Mouse (Mus musculus): Measurements from ENCODE around the gene Zfp958. TPM values are rescaled to one million over a fixed set of nuclear protein-coding genes. Genes with fewer than 3 reads are reported as not detected.
A peak's percentile ranks its signal among the peaks of the same experiment; 100 is the strongest.
"Not testable (repeated sequence)": the region's sequence is repeated elsewhere in the genome, so short reads cannot be mapped to it uniquely, and the experiment has no call there.

The Zfp958 gene
- total and polyA plus RNA-seq, 3 experiments = 0.94 to 10.0 (median 6.8) TPM

GRCm38 (mm10) chr8:4588165-4589000 is 24.6 kb upstream of the Zfp958 start:
- H3K36me3 ChIP-seq (ENCODE audit: control insufficient read depth, insufficient read depth, low read length) = no peaks in the 10 kb centered on the region
- H3K27me3 ChIP-seq (ENCODE audit: control insufficient read depth, insufficient read depth, low read length) = no peaks in the 10 kb centered on the region
- DNase-seq = peak; percentile 8 to 23
- H3K79me2 ChIP-seq (replicated peaks; ENCODE audit: control insufficient read depth, insufficient read depth, low read length) = no peaks in the 10 kb centered on the region
- 37% methylated on average over 9 of the region's 9 CpGs for WGBS
- no peak overlapping the region for H3K27ac ChIP-seq
- H3K4me1 ChIP-seq (ENCODE audit: control insufficient read depth, insufficient read depth, low read length) = no peaks in the 10 kb centered on the region
- TF ChIP-seq CTCF (IDR thresholded peaks at IDR 0.05) = peak; percentile 93
- no peak for TF ChIP-seq EP300 (IDR thresholded peaks at IDR 0.05; ENCODE audit: insufficient read depth, low read depth, low read length)
- H3K9ac ChIP-seq (ENCODE audit: low read depth, low read length) = no peak overlapping the region
- no peak overlapping the region for H3K4me3 ChIP-seq
- intact Hi-C loops (cut with DNase I) = loop anchor here (1.0 to 5.0 kb wide), 2 partner anchors 175 to 446 kb away; no protein-coding TSS in a partner anchor

- intact Hi-C loops (cut with DNase I) = no loop called here
- Histone ChIP-seq H3K9ac (ENCODE audit: low read depth, low read length) (no peak overlapping the region), H3K27ac (no peak overlapping the region), H3K36me3 (ENCODE audit: control insufficient read depth, insufficient read depth, low read length) (no peaks in the 10 kb centered on the region), H3K4me1 (ENCODE audit: control insufficient read depth, insufficient read depth, low read length) (no peaks in the 10 kb centered on the region), H3K4me3 (no peak overlapping the region), H3K27me3 (ENCODE audit: control insufficient read depth, insufficient read depth, low read length) (no peaks in the 10 kb centered on the region), H3K79me2 (replicated peaks; ENCODE audit: control insufficient read depth, insufficient read depth, low read length) (no peaks in the 10 kb centered on the region)
- TF ChIP-seq EP300 (IDR thresholded peaks at IDR 0.05; ENCODE audit: insufficient read depth, low read depth, low read length) (no peak), POLR2A (IDR thresholded peaks at IDR 0.05; ENCODE audit: insufficient read depth, low read depth, low read length) (no peak), CTCF (IDR thresholded peaks at IDR 0.05) (no peak)
- WGBS = 89% methylated on average over 7 of the region's 7 CpGs
- no peak for DNase-seq
Observed at GRCm38 (mm10) chr8:4608896-4609295, 4.1 kb upstream of the Zfp958 start.

GRCm38 (mm10) chr8:4611626-4612175 is 1.3 kb upstream of the Zfp958 start:
- H3K27me3 ChIP-seq (ENCODE audit: control insufficient read depth, insufficient read depth, low read length); H3K4me3 ChIP-seq; H3K79me2 ChIP-seq (replicated peaks; ENCODE audit: control insufficient read depth, insufficient read depth, low read length); H3K4me1 ChIP-seq (ENCODE audit: control insufficient read depth, insufficient read depth, low read length); H3K9ac ChIP-seq (ENCODE audit: low read depth, low read length); DNase-seq; H3K36me3 ChIP-seq (ENCODE audit: control insufficient read depth, insufficient read depth, low read length): not testable (repeated sequence)
- peak overlapping the region; percentile 43; the same call in 1 of the 2 replicates for H3K27ac ChIP-seq
- intact Hi-C loops (cut with DNase I) = loop anchor here (2.0 to 5.0 kb wide), 3 partner anchors 65 to 444 kb away; partner anchors contain the start of genes Evi5l and Shcbp1
- 67% methylated on average over 4 of the region's 4 CpGs for WGBS

- intact Hi-C loops (cut with DNase I) = no loop called here
- 100% methylated on average over 1 of the region's 1 CpGs for WGBS
- H3K27me3 ChIP-seq (ENCODE audit: control insufficient read depth, insufficient read depth, low read length) = no peaks in the 10 kb centered on the region
- H3K36me3 ChIP-seq (ENCODE audit: control insufficient read depth, insufficient read depth, low read length) = peaks cover 15% of the 10 kb centered on the region
- H3K27ac ChIP-seq = no peak overlapping the region
- TF ChIP-seq POLR2A (IDR thresholded peaks at IDR 0.05; ENCODE audit: insufficient read depth, low read depth, low read length) = no peak
- TF ChIP-seq EP300 (IDR thresholded peaks at IDR 0.05; ENCODE audit: insufficient read depth, low read depth, low read length) = no peak
- no peak for TF ChIP-seq CTCF (IDR thresholded peaks at IDR 0.05)
- no peak overlapping the region for H3K9ac ChIP-seq (ENCODE audit: low read depth, low read length)
- no peak overlapping the region for H3K4me3 ChIP-seq
- H3K4me1 ChIP-seq (ENCODE audit: control insufficient read depth, insufficient read depth, low read length) = no peaks in the 10 kb centered on the region
- H3K79me2 ChIP-seq (replicated peaks; ENCODE audit: control insufficient read depth, insufficient read depth, low read length) = no peaks in the 10 kb centered on the region
- DNase-seq = no peak
Observed at GRCm38 (mm10) chr8:4627349-4627748, 14.4 kb downstream of the Zfp958 start.

- Histone ChIP-seq H3K9ac (ENCODE audit: low read depth, low read length) (no peak overlapping the region), H3K27ac (no peak overlapping the region), H3K4me3 (no peak overlapping the region), H3K36me3 (ENCODE audit: control insufficient read depth, insufficient read depth, low read length) (no peaks in the 10 kb centered on the region), H3K4me1 (ENCODE audit: control insufficient read depth, insufficient read depth, low read length) (no peaks in the 10 kb centered on the region), H3K27me3 (ENCODE audit: control insufficient read depth, insufficient read depth, low read length) (no peaks in the 10 kb centered on the region), H3K79me2 (replicated peaks; ENCODE audit: control insufficient read depth, insufficient read depth, low read length) (no peaks in the 10 kb centered on the region)
- no peak for DNase-seq
- WGBS = 87% methylated on average over 4 of the region's 4 CpGs
- TF ChIP-seq CTCF (IDR thresholded peaks at IDR 0.05) (0 out of 2 replicates have a peak, but pooled peaks have one; percentile 5), EP300 (IDR thresholded peaks at IDR 0.05; ENCODE audit: insufficient read depth, low read depth, low read length) (no peak), POLR2A (IDR thresholded peaks at IDR 0.05; ENCODE audit: insufficient read depth, low read depth, low read length) (no peak)
- intact Hi-C loops (cut with DNase I) = no loop called here
Observed at GRCm38 (mm10) chr8:4637071-4637470, 24.1 kb downstream of the Zfp958 start.

- DNase-seq; intact Hi-C loops (cut with DNase I); H3K79me2 ChIP-seq (replicated peaks; ENCODE audit: control insufficient read depth, insufficient read depth, low read length); H3K27me3 ChIP-seq (ENCODE audit: control insufficient read depth, insufficient read depth, low read length); H3K36me3 ChIP-seq (ENCODE audit: control insufficient read depth, insufficient read depth, low read length); H3K27ac ChIP-seq; H3K4me1 ChIP-seq (ENCODE audit: control insufficient read depth, insufficient read depth, low read length); H3K9ac ChIP-seq (ENCODE audit: low read depth, low read length); H3K4me3 ChIP-seq: not testable (repeated sequence)
- WGBS = 82% methylated on average over 6 of the region's 6 CpGs
Observed at GRCm38 (mm10) chr8:4642974-4643373, 30.0 kb downstream of the Zfp958 start.
